Comparison of ENCODE assay signal across 14 mouse cellular contexts in the genomic region with DNA sequence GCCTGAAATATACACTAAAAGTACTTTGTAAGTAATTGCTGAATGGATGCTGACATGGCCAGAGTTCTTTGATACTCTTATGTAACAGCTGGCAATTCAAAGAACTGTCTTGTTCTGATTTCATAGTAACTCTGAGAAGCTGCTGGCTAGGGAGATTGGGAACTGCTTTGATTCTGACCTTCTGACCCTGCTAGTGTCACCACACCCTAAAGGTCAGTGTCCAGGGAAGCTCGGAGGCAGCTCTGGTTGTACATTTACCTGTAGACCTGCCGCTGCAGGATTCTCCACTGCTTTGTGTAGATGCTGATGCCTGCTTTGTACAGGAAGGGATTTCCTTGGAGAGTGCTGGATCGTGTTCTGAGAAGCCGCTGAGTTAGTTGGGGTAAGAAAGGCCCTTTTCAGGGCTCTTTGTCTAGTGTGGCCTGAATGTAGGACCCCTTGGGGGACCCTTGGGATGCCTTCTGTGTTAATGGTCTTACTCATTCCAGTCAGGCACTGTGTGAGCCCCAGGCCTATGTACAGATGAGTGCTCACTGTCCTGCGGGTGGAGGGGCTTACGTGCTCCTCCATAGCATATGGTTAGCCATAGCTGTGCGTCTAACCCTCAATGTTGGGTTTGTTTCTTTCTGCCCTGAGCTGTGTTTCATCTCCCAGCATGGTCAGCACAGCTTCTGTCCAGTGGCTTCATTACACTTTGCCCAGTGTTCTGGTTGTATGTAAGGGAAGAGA. TPM values are rescaled to one million over a fixed set of nuclear protein-coding genes. Genes with fewer than 3 reads are reported as not detected.
DNase-seq lines count a peak whose midpoint lies in the region; ATAC-seq lines count a peak whose summit lies in the region.
"Had no signal": no experiment of that assay in that cellular context is flagged by ENCODE, and none has a peak within 500 bp of the region (broad histone marks: within the 10 kb centered on the region; RNA-seq: fewer than 3 reads in every experiment).

No protein-coding gene starts in this region.

- H3K36me3 ChIP-seq in forebrain, embryonic 12.5 days (replicated peaks) = no peaks in the 10 kb centered on the region
- H3K36me3 ChIP-seq in forebrain, embryonic 14.5 days (ENCODE audit: control insufficient read depth, insufficient read depth, low read length) = no peaks in the 10 kb centered on the region
- H3K36me3 ChIP-seq in kidney, embryonic 14.5 days (ENCODE audit: control insufficient read depth, insufficient read depth, low read length) = no peaks in the 10 kb centered on the region
- H3K36me3 ChIP-seq in intestine, embryonic 15.5 days = no peaks in the 10 kb centered on the region
- H3K36me3 ChIP-seq in liver, embryonic 13.5 days = peaks cover 2% of the 10 kb centered on the region; the same call in 1 of the 2 replicates
- H3K36me3 ChIP-seq in limb, embryonic 10.5 days = no peaks in the 10 kb centered on the region
- H3K36me3 ChIP-seq: hindbrain, embryonic 15.5 days had no signal

- H3K9me3 ChIP-seq in forebrain, embryonic 12.5 days = no peaks in the 10 kb centered on the region
- no peaks in the 10 kb centered on the region for H3K9me3 ChIP-seq in forebrain, embryonic 14.5 days (replicated peaks; ENCODE audit: control insufficient read depth, low read length)
- no peaks in the 10 kb centered on the region for H3K9me3 ChIP-seq in kidney, embryonic 14.5 days (ENCODE audit: control insufficient read depth, low read length)
- H3K9me3 ChIP-seq in intestine, embryonic 15.5 days = no peaks in the 10 kb centered on the region
- no peaks in the 10 kb centered on the region for H3K9me3 ChIP-seq in liver, embryonic 13.5 days (replicated peaks)
- no peaks in the 10 kb centered on the region for H3K9me3 ChIP-seq in limb, embryonic 10.5 days (replicated peaks)
- H3K9me3 ChIP-seq: hindbrain, embryonic 15.5 days had no signal

- ATAC-seq in forebrain, embryonic 12.5 days (ENCODE audit: low FRiP score) = no peak
- ATAC-seq in forebrain, embryonic 14.5 days = no peak
- no peak for ATAC-seq in kidney, embryonic 14.5 days (ENCODE audit: low FRiP score, low TSS enrichment)
- ATAC-seq in intestine, embryonic 15.5 days = 0 out of 2 replicates have a peak, but pooled peaks have one; percentile 44
- ATAC-seq in liver, embryonic 13.5 days (ENCODE audit: low read depth) = peak; percentile 64
- ATAC-seq: lung, postnatal 0 days had no signal

- H3K4me2 ChIP-seq in forebrain, embryonic 12.5 days = no peak overlapping the region
- no peak overlapping the region for H3K4me2 ChIP-seq in forebrain, embryonic 14.5 days (ENCODE audit: low read length)
- H3K4me2 ChIP-seq in kidney, embryonic 14.5 days (replicated peaks; ENCODE audit: low read depth, low read length) = no peak overlapping the region
- no peak overlapping the region for H3K4me2 ChIP-seq in intestine, embryonic 15.5 days (replicated peaks)
- H3K4me2 ChIP-seq in liver, embryonic 13.5 days = peak overlapping the region; percentile 46
- H3K4me2 ChIP-seq: hindbrain, embryonic 15.5 days had no signal

- peaks cover 19% of the 10 kb centered on the region for H3K4me1 ChIP-seq in forebrain, embryonic 12.5 days
- peaks cover 8% of the 10 kb centered on the region for H3K4me1 ChIP-seq in forebrain, embryonic 14.5 days (ENCODE audit: control insufficient read depth, insufficient read depth, low read length)
- peaks cover 7% of the 10 kb centered on the region for H3K4me1 ChIP-seq in kidney, embryonic 14.5 days (ENCODE audit: control insufficient read depth, insufficient read depth, low read length)
- peaks cover 11% of the 10 kb centered on the region for H3K4me1 ChIP-seq in intestine, embryonic 15.5 days (replicated peaks)
- peaks cover 53% of the 10 kb centered on the region for H3K4me1 ChIP-seq in liver, embryonic 13.5 days (replicated peaks)
- H3K4me1 ChIP-seq in limb, embryonic 10.5 days = peaks cover 4% of the 10 kb centered on the region; the same call in 1 of the 2 replicates

- 0 out of 2 replicates have a peak overlapping the region, but pooled peaks have one; percentile 25 for H3K27ac ChIP-seq in forebrain, embryonic 12.5 days
- no peak overlapping the region for H3K27ac ChIP-seq in forebrain, embryonic 14.5 days (ENCODE audit: low read depth, low read length)
- no peak overlapping the region for H3K27ac ChIP-seq in kidney, embryonic 14.5 days (ENCODE audit: low read depth, low read length)
- H3K27ac ChIP-seq in intestine, embryonic 15.5 days = no peak overlapping the region
- H3K27ac ChIP-seq in liver, embryonic 13.5 days = peak overlapping the region; percentile 67
- H3K27ac ChIP-seq in limb, embryonic 10.5 days = no peak overlapping the region
- H3K27ac ChIP-seq: hindbrain, embryonic 15.5 days had no signal

- DNase-seq in forebrain, embryonic 14.5 days (ENCODE audit: low spot score) = no peak
- DNase-seq in kidney, adult 18-20 months = peak; percentile 45
- no peak for DNase-seq in liver, embryonic 13.5 days
- no peak for DNase-seq in limb, embryonic 10.5 days (ENCODE audit: low spot score)
- DNase-seq in thymus, adult 18-20 months = no peak
- DNase-seq: adrenal gland, postnatal 14 days; cerebellum, postnatal 36 days; left cerebral cortex, postnatal 4 days; spleen, adult 18-20 months had no signal

- H3K27me3 ChIP-seq in forebrain, embryonic 12.5 days = no peaks in the 10 kb centered on the region
- no peaks in the 10 kb centered on the region for H3K27me3 ChIP-seq in forebrain, embryonic 14.5 days (replicated peaks; ENCODE audit: control insufficient read depth, insufficient read depth, low read length)
- H3K27me3 ChIP-seq in kidney, embryonic 14.5 days (ENCODE audit: control insufficient read depth, insufficient read depth, low read length) = no peaks in the 10 kb centered on the region
- H3K27me3 ChIP-seq in intestine, embryonic 15.5 days (replicated peaks) = no peaks in the 10 kb centered on the region
- no peaks in the 10 kb centered on the region for H3K27me3 ChIP-seq in liver, embryonic 13.5 days
- no peaks in the 10 kb centered on the region for H3K27me3 ChIP-seq in limb, embryonic 10.5 days (ENCODE audit: low read depth, poor library complexity, severe bottlenecking)
- H3K27me3 ChIP-seq: hindbrain, embryonic 15.5 days had no signal

- WGBS in forebrain, embryonic 12.5 days = 65% methylated on average over 7 of the region's 7 CpGs
- 56% methylated on average over 7 of the region's 7 CpGs for WGBS in forebrain, embryonic 14.5 days
- WGBS in kidney, embryonic 14.5 days = 79% methylated on average over 7 of the region's 7 CpGs
- 69% methylated on average over 7 of the region's 7 CpGs for WGBS in intestine, embryonic 15.5 days
- 79% methylated on average over 7 of the region's 7 CpGs for WGBS in liver, embryonic 13.5 days (ENCODE audit: insufficient replicate concordance)
- 86% methylated on average over 7 of the region's 7 CpGs for WGBS in limb, embryonic 10.5 days

- no peak overlapping the region for H3K4me3 ChIP-seq in forebrain, embryonic 12.5 days (replicated peaks)
- H3K4me3 ChIP-seq in forebrain, embryonic 14.5 days (ENCODE audit: low read depth, low read length) = no peak overlapping the region
- H3K4me3 ChIP-seq in kidney, embryonic 14.5 days (ENCODE audit: low read length) = no peak overlapping the region
- no peak overlapping the region for H3K4me3 ChIP-seq in intestine, embryonic 15.5 days (replicated peaks)
- peak overlapping the region; percentile 34 for H3K4me3 ChIP-seq in liver, embryonic 13.5 days (replicated peaks)
- no peak overlapping the region for H3K4me3 ChIP-seq in limb, embryonic 10.5 days
- H3K4me3 ChIP-seq: hindbrain, embryonic 15.5 days had no signal

- H3K9ac ChIP-seq in forebrain, embryonic 12.5 days = no peak overlapping the region
- H3K9ac ChIP-seq in forebrain, embryonic 14.5 days (ENCODE audit: low read length) = no peak overlapping the region
- no peak overlapping the region for H3K9ac ChIP-seq in kidney, embryonic 14.5 days (ENCODE audit: low read depth, low read length)
- H3K9ac ChIP-seq in intestine, embryonic 15.5 days = no peak overlapping the region
- H3K9ac ChIP-seq in liver, embryonic 13.5 days = no peak overlapping the region; the same call in 1 of the 2 replicates
- H3K9ac ChIP-seq: hindbrain, embryonic 15.5 days had no signal

RNA-seq across cellular contexts. Expression of a gene that starts 45.0 kb away (rescaled TPM):
- polyA plus RNA-seq in forebrain, embryonic 12.5 days (2016; fragmentation: Nextera tagmentation; extraction: Ambion mirVana) = 17.0 and 18.2 TPM in 2 replicates
- 29.9 and 40.9 TPM in 2 replicates for polyA plus RNA-seq in forebrain, embryonic 14.5 days (2014; fragmentation: Nextera tagmentation; extraction: Ambion mirVana)
- 7.4 and 13.0 TPM in 2 replicates for polyA plus RNA-seq in kidney, embryonic 14.5 days (2014; fragmentation: Nextera tagmentation; extraction: Ambion mirVana)
- 9.0 and 9.1 TPM in 2 replicates for polyA plus RNA-seq in intestine, embryonic 15.5 days (2015; fragmentation: Nextera tagmentation; extraction: Ambion mirVana)
- 8.8 and 11.1 TPM in 2 replicates for polyA plus RNA-seq in liver, embryonic 13.5 days (2015; fragmentation: Nextera tagmentation; extraction: Ambion mirVana)
- polyA plus RNA-seq in limb, embryonic 10.5 days (2016; fragmentation: Nextera tagmentation; extraction: Ambion mirVana) = 4.0 and 5.2 TPM in 2 replicates

Comparison
In these comparisons a context has a peak if more than half of its experiments do, and no peak if none do; other contexts are left out.
1. H3K27ac ChIP-seq: peak in forebrain, embryonic 12.5 days (single experiment) and liver, embryonic 13.5 days (single experiment); none in forebrain, embryonic 14.5 days (single experiment), kidney, embryonic 14.5 days (single experiment), intestine, embryonic 15.5 days (single experiment) and limb, embryonic 10.5 days (single experiment).
2. ATAC-seq: peak in intestine, embryonic 15.5 days (single experiment) and liver, embryonic 13.5 days (single experiment); none in forebrain, embryonic 12.5 days (single experiment), forebrain, embryonic 14.5 days (single experiment) and kidney, embryonic 14.5 days (single experiment).